Mouse (Mus musculus) monocyte, adult 2 months (primary cell): ENCODE measurements around the gene Ift140.

Experiments used
- DNase-seq, 2 experiments: peaks; one replicate each; pipeline ENCODE4 v3.0.0; 2022; ENCODE audit warnings: low spot score in 2 of 2, low read depth in 1 of 2

The Ift140 gene

DNA sequence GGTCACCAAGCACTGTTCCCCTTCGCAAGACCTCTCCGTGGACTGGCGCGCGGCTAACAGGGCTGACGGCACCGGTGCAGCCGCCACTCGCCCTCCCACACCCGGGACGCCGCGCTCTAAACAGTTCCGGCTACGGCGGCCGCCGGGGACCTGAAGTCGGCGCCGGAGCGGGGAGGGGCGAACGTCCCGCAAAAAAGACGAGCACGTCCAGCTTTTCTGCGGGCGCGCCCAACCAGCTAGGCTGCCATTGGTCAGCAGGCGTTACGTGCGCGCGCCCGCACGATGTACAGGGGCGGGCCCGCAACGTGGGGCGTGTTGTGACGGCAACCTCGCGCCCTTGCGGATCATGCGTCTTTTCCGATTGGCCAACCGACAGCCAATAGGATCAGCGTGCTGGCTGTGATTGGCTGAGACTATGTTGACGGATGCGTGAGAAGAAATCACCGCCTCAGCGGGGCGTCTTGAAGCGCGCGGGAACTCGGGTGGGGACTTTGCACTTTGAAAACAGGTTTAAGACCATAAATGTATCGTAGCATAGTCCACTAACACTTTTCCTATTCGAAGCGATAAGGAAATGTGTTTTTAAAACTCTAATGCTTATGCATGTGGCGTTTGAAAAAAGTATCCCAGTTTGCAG, at the start of gene Ift140, which contains the start of gene Cramp1l:
Gene Ift140, plus strand, starts transcription at position 431 of the 637 bp plus-strand sequence.
Gene Cramp1l, minus strand, starts transcription at position 134 of the 637 bp plus-strand sequence.
- DNase-seq = peak; percentile 97

DNA sequence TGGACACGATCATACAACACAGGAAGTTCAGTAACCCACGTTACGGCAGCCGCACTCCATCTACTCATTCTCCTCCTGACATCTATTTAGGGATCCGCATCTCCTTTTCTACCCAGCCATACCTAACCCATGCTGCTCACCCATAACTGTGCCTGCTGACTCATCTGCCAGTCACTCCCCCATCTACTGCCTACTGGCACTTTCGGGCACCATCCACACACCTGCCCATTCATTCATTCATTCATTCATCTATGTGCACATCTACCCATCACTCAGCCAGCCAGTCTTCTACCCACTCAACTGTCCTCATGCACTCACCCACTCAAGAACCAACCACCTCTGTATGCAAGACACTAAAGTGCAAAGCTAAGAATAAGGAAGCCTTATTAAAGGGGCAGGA, 28.7 kb upstream of the Ift140 start:
- DNase-seq = no peak

DNA sequence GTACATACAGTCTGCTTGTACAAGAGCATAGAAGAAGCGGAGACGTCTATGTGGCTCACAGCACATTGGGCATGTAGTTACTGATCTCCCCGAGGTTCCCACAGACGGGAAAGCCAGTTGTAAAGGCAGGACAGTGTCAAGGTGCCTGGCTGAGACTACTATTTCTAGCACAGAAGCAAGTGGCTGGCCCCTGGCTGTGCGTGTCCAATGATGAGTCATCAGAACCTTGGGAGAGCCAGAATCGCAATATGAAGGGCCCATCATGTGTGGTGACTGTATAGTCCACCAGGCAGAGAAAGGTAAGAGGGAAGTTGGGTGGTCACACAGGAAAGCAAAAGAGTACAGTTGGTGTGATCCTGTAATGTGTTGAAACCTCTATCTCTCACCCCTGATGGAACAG, 21.2 kb upstream of the Ift140 start:
- DNase-seq = no peak

DNA sequence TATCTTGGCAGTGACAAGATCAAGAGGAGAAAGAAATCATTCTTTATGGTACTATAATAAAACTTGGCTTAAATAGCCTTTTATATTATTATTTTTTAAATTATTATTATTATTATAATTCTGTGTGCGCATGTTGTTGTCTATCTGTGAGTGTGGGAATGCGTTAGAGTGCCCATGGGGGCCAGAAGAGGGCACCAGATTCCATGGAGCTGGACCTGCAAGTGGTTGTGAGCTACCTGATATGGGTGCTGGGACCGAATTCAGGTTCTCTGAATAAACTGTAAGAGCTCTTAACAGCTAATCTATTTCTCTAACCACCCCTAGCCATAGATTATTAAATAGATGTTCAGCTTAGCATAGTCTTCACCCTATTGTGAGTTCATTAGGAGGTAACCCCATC, 10.8 kb upstream of the Ift140 start:
- no peak for DNase-seq

DNA sequence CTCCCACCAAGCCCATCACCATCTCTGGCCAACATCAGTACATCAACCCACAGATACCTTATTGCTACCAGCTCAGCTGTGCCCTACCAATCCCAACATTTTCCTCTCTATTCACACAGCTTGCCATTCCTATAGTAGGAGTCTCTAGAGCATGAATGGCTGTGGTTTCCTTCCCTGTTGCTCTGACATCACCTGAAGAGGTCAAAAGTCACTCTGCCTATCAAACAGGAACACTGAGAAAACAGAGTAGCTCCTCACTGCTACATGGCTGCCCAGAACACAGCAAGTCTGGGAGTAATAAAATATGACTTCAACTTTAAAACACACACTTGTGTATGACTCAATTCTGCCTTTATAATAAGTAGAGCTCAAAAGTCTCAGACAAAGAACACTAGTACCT, 8.4 kb upstream of the Ift140 start:
- DNase-seq = no peak

DNA sequence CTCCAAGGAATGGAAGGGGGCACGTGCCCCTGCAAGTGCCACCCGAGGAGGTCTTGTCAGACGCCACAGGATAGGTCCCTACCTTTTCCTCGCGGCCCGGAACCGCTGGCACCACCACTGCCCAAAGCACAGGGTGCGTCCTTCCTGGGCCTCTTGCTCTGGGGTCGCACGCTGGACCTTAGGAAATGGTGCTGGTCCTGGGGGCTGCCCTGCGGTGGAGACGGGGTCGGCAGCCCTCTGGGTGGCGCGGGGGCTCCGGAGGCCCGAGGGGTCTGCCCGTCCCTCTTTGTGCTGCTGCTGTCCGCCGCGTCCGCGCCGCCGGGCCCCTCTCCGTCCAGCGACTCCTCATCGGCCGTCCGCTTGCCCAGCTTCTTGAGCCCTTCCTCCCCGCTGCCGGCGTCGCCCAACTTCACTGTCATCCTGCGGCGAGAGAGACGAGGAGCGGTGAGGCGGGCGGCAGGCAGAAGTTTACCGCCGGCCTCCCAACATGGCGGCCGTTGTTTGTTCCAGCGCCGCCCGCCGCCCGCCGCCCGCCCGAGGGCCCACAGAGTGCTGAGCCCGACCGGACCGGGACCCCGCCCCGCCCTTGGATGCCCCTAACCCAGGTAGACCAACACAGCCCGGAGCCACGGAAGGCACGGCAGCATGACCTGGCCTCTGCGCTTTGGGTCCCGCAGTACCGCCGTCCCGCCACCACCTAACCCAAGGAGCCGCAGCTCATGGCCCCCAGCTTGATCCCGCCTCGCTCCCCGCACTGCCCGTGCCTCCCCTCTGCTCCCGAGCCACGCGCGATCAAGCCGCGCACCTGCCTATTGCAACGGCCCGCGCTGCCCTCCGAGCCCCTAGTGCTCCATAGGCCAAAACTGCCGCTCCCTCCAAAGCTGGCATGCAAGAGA, 2.0 kb upstream of the Ift140 start:
- DNase-seq = peak; percentile 1 to 8

DNA sequence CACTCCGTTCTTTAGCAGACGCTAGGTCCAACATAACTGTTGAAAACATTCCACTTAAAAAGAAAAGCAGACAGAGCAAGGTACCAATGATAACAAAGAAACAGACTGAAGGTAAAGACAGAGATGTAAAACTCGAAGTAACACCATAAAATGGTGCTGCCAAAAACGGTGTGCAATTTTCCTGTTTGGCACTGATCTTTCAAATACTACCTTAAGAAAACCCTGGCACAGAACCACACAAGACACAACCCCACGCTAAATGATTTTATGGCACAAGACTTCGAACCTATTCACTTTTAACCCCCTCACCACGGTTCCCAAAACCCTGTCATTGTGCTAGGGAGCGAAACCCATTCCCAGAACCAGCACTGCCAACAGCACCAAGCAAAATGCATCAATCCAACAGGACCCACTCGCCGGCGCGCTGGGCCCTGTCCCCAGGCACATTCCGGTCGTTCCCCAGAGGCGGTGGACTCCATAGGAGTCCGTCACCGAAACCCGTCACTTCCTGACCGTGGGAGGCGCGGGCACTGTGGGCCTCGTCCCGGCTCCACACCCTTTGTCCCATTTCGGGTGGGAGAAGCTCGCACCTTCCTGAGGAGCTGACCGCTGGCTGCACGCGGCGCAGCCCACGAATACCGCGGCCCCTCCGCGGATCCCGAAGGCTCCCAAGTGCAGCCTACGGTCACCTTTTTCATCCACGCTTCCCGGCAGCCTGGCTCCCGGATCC, 879 bp upstream of the Ift140 start:
- peak; percentile 3 to 10 for DNase-seq

DNA sequence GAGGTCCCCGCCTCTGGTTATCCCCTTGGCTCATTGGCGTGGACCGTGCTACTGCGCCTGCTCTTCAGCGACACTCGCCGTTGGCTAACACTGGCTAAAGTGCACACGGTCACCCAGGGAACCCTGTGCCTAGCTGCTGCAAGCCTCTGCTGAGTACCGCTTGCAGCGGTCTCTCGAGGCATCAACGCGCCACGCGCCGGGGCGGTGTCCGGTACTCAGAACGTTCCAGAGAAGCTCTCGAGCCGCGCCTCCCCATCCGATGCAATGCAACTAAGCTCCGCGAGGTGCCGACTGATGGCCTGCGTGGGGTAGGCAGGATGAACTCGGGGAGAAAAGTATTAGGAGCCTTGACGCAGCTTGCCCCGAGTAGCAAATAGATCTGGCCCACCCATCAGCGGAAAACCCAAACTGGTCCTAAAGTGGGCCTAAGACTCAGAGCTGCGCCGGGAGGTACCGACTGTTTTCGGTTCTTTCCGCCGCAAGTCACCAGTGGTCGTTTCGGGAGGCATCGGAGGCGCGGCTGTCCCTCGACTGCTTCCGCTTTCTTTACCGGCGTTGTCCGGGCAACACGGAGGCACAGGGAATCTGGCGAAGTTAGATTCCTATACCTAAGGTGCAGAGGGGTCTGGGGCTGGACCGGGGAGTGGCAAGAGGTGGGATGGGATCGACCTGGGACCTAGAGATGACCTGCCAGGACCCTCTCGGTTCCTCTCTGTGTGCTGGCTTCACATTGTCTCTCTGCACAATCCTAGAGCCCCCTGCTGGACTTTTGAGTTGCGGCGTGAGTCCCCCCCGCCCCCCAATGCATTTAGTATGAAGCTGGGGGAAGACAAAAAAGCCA, 627 bp downstream of the Ift140 start:
- DNase-seq = peak; percentile 27 to 71

DNA sequence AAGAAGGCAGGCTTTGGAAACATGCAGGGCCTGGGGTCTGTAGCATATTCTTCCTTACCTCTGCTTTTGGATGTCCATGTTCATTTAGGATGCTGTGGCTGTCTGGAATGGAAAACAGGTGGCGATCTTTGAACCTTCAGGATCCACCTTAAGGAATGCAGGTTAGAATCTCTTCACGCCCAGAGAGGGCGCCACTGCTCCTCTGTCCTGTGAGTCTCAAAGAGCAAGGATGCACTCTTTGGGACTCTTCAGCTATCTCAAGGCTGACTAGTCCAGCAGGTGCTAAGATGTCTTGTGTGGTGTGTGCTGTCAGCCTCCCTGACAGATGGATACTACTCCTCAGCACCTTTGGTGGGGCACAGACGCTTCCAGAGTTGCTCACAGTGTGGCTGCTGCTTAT, 20.3 kb downstream of the Ift140 start:
- no peak for DNase-seq

DNA sequence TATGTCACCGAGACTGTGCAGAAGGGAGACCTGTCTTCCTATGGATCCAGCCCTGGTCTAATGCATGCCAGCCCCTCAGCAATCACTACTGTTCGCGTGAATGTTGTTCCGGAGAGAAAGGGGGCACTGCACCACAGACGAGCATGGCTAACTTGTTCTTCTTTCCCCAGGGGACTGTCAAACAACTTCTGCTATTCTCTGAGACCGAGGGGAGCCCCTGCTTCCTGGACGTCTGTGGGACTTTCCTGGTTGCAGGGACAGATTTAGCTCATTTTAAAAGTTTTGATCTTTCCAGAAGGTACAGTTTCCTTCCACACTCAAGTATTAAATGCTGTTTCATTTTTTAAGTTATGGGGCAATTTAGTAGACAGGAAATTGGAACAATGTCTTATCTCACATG, 29.0 kb downstream of the Ift140 start:
- DNase-seq = no peak

DNA sequence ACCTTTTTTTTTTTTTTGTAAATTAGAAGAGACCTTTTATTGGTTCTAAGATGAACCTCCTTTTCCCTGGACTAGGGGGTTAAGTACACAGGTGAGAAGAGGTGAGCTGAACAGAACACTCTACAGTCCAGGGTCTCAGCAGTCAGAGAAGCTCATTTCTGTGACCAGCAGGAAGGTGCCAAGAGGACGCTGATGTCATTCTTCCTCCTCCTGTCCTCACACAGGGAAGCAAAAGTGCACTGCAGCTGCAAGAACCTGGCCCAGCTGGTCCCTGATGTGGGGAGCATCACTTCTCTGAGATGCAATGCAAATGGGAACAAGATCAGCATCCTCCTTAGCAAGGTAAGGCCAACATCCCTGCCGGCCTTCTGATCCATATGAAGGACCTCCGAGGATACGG, 29.4 kb downstream of the Ift140 start:
- DNase-seq = no peak

DNA sequence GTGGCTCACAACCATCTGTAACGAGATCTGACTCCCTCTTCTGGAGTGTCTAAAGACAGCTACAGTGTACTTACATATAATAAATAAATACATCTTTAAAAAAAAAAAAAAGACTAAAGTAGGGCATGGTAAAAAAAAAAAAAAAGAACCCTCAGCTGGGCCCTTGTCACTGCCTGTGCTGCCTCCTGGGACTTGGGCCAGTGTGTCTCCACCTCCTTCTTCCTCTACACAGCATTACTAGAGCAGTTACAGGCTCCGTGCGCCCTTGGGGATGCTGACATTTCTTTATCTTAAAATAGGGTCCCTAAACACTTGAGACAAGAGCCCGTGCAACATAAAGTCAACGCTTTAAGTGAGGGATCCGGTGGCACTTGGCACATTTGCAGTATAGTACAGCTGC, 31.3 kb downstream of the Ift140 start:
- DNase-seq = no peak

DNA sequence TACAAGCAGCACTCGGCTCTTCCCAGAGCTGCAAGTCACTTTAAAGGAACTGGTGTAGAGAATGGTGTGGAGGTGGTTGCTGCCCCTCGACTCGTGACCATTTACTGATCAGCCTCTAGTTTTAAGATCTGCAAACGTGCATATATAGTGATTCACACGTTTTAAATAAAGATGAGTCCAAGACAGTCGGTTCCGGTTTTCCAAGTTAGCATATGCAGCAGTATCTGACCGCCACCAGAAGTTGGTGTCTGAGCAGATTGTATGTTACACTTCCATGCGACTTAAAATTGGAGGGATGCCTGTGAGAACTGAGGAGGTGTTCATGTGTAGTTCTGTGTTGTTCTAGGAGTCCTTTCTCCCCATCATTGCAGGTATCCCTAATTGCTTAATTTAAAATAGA, 37.4 kb downstream of the Ift140 start:
- DNase-seq = no peak

DNA sequence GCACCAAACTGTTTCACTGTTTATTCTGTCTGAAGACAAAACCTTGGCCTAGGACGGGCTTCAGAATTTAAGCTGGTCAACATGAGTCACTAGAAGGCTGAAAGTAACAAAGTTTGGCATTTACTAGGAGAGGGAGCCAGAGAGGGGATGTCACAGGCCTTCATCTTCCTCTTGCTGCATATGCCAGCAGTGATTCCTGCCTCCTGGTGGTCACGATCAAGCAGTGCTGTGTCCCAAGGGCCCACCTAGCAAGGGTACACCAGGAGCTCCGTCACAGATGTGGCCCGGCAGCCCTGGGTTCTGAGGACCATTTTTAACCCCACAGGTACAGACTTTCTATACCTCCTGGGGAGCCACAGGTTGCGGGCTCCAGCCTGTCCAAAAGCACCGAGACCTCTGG, 41.2 kb downstream of the Ift140 start:
- DNase-seq = no peak

DNA sequence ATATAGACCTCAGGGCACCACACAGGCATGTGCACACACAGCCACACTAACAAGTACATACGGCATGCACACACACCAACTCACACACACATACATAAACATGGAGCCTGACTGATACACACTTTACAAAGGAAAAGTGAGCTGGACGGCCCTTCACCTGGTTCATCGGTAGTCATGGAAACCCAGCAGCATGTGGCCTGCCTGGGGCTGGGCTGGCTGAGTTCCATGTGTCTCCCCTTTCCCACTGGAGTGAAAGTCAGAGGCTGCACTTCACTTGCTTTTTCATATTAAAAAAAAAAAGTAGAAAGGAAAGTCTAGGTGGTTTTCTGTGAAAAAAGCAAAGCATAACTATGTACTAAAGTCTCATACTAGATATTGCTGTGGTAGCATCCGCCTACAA, 47.4 kb downstream of the Ift140 start:
- DNase-seq = no peak

DNA sequence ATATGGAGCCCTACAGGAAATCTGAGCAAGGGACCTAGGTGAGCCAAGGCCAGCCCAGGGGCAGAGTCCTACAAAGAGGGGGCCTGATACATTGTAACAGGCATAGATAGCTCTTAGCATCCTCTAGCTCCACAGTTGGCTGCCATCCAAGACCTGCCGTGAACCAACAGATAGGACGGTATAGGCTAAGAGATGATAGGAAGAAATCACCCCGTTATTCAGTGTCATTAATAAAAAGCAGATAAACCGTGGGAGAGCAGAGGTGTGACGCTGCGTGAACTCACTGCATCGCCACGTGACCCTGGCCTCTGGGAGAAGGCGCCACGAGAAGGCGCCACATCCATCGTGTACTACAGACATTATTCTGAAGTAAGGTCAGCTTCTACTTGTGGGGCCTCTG, 48.0 kb downstream of the Ift140 start:
- DNase-seq = no peak

DNA sequence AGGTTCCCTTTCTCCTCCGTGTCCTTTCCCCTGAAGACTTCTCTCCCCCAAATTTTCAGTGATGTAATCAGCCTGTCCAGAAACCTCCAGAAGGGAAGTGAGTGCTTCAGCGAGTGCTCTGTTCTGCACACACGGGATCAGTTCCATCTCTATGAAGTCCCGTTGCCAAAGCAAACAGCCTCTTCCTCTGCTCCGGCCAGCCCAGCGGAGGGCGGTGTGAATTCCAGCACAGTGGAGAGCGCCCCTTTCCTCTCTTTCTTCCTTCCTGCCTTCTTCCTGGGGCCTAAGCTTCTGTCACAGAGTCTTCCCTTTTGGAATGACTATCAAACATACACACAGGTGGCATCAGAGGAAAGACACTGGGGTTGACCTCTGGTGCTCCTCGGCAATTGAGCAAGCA, 48.5 kb downstream of the Ift140 start:
- DNase-seq = no peak

DNA sequence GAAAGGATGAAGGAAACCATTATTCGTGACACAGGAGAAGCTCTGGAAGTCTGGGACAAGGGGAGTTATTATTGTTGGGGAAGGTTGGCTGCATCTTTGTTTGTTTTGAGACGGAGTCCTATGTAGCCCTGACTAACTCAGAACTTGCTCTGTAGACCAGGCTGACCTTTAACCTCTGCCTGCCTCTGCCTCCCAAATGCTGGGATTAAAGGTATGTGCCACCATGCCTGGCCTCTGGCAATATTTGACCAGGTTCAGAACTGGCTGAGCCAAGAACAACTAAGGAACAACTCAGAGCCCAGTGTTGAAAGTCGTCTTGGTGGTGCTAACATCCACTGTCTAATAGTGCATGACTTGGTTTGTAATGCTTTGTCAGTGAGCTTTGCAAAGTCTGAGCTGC, 49.3 kb downstream of the Ift140 start:
- DNase-seq = no peak

DNA sequence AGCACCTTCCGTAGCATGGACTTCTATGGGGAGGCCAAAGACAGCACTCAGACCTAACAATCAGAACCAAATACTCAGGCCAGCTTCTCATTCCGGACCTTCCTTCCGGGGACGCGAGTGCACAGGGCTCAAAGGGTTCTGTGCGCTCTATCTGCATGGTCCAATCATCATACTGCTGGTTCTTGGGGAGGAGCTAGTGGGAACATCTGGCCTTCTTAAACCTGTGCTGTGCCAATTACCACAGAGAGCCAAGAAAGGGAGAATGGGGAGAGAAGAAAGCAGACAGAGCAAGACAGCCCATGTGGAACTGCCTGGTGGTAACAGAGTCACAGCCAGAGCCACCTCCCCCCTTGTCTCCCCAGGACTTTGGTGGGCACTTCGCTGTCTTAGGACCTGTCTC, 50.7 kb downstream of the Ift140 start:
- no peak for DNase-seq

DNA sequence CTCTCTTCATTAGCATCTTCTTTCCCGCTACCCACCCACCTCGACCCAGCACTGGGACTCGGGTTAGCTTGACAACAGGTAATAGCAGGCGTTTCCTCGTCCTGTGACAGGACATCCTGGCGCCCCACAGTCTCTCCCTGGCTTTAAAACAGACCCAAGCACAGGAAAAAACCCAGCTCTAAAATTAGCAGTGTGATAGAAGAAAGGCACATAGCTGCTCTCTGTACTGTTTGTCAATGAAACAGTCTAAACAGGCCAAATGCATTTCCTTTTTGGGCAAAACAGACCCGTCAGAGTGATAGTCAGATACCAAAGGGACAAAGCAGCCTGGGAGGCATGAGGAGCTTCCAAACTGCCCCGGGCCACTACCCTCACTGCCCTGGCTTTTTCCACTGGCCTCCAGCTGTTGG, 51.6 kb downstream of the Ift140 start:
- DNase-seq = no peak

DNA sequence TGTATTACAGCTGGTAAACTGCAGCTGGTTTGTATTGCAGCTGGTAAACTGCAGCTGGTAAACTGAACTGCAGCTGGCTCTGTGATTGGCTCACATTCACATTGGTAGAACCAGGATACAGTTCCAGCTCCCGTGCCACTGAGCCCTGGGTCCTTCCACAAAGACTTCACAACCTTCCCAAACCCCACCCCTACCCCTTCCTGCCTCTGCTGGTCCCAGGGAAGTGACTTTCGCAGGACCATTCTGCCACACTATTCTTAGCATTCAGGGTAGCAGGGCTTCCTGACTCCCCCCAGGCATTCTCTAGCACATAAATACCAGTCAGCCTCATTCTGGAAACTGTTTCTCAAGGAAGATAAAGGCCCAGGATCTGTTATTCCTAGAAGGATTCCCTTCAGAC, 52.8 kb downstream of the Ift140 start:
- no peak for DNase-seq
